Mouse (Mus musculus) heart, adult 2 months (tissue): ENCODE measurements around the gene Celf3. TPM values are rescaled to one million over a fixed set of nuclear protein-coding genes. Genes with fewer than 3 reads are reported as not detected.

Experiments
- DNase-seq, 2 experiments: peaks; one replicate each; pipeline ENCODE4 v3.0.0; 2021
- H3K27ac ChIP-seq: fragments of 200-600 bp; 2 replicates; pipeline ENCODE4 v1.8.1; 2022
- H3K27me3 ChIP-seq: fragments of 200-500 bp; 2 replicates; pipeline ENCODE4 v1.6.1; 2012; ENCODE audit warnings: mild to moderate bottlenecking, low read length, inconsistent platforms, mixed read lengths; ENCODE audit not compliant: control insufficient read depth, insufficient read depth
- H3K36me3 ChIP-seq: fragments of 200-500 bp; 2 replicates; pipeline ENCODE4 v1.6.1; 2012; ENCODE audit warnings: low read length, inconsistent platforms; ENCODE audit not compliant: control insufficient read depth, insufficient read depth
- H3K4me1 ChIP-seq: fragments of 200-500 bp; 2 replicates; pipeline ENCODE4 v1.6.1; 2011; ENCODE audit warnings: low read length; ENCODE audit not compliant: control insufficient read depth, insufficient read depth
- H3K4me3 ChIP-seq: fragments of 200-600 bp; 2 replicates; pipeline ENCODE4 v1.8.1; 2022
- H3K79me2 ChIP-seq: fragments of 200-500 bp; replicated peaks from 2 replicates; pipeline ENCODE4 v1.6.1; 2012; ENCODE audit warnings: mild to moderate bottlenecking, inconsistent platforms, low read length, moderate library complexity, mixed read lengths; ENCODE audit not compliant: control insufficient read depth, insufficient read depth
- H3K9ac ChIP-seq: fragments of 200-500 bp; 2 replicates; pipeline ENCODE4 v1.6.1; 2012; ENCODE audit warnings: low read depth, mild to moderate bottlenecking, control low read depth, inconsistent platforms, low read length, mixed read lengths
- CTCF ChIP-seq: fragments of 200-600 bp; IDR thresholded peaks from 2 replicates; pipeline ENCODE4 v1.8.1; 2022; ENCODE audit warnings: antibody characterized with exemption, mild to moderate bottlenecking, moderate library complexity
- EP300 ChIP-seq: fragments of 200-500 bp; IDR thresholded peaks from 2 replicates; pipeline ENCODE4 v1.6.1; 2011; ENCODE audit warnings: low read depth, low read length, control low read depth; ENCODE audit not compliant: insufficient read depth
- POLR2A ChIP-seq: fragments of 200-500 bp; IDR thresholded peaks from 2 replicates; pipeline ENCODE4 v1.6.1; 2011; ENCODE audit warnings: mild to moderate bottlenecking, low read depth, low read length, control low read depth; ENCODE audit not compliant: insufficient read depth
- WGBS: fragments of 180-500 bp; shearing (Covaris S2); methylation state at CpG from one replicate; pipeline ENCODE4 v1.1.7; 2018; 5-methylcytosine and 5-hydroxymethylcytosine counted together
- intact Hi-C: fragments of 180-260 bp; cut with DNase I; formaldehyde crosslinking; loops from one replicate; pipeline ENCODE4 v1.15.1; 2025
- polyA plus RNA-seq: library from polyadenylated mRNA; depleted of rRNA; stranded (reverse); fragments of >200 nt; gene quantifications from 2 replicates; pipeline ENCODE4 v1.2.3, GENCODE M21; 2012; rRNA removed
- total RNA-seq, 2 experiments: library from RNA; stranded (reverse); gene quantifications; 2 replicates each; pipeline ENCODE4 v1.2.3; 2021

Gene Celf3
- total and polyA plus RNA-seq, 3 experiments = 0.27 to 0.96 TPM; not detected in 1

- Histone ChIP-seq H3K9ac (no peak overlapping the region), H3K79me2 (no peaks in the 10 kb centered on the region), H3K27ac (no peak overlapping the region), H3K27me3 (no peaks in the 10 kb centered on the region), H3K36me3 (no peaks in the 10 kb centered on the region), H3K4me3 (no peak overlapping the region), H3K4me1 (no peaks in the 10 kb centered on the region)
- intact Hi-C loops = no loop called here
- DNase-seq = no peak
- TF ChIP-seq EP300 (no peak), CTCF (peak; percentile 54)
- 90% methylated on average over 1 of the region's 1 CpGs for WGBS
Observed at GRCm38 (mm10) chr3:94506664-94507063, 28.6 kb downstream of the Celf3 start.

GRCm38 (mm10) chr3:94526731-94527130, 48.6 kb downstream of the Celf3 start:
- no peak for DNase-seq
- H3K9ac ChIP-seq = no peak overlapping the region
- H3K4me3 ChIP-seq = no peak overlapping the region
- no peaks in the 10 kb centered on the region for H3K27me3 ChIP-seq
- intact Hi-C loops = no loop called here
- H3K36me3 ChIP-seq = no peaks in the 10 kb centered on the region; the same call in 1 of the 2 replicates
- no peak overlapping the region for H3K27ac ChIP-seq
- WGBS = 74% methylated on average over 2 of the region's 2 CpGs
- no peaks in the 10 kb centered on the region; the same call in 1 of the 2 replicates for H3K79me2 ChIP-seq
- no peak for TF ChIP-seq EP300
- TF ChIP-seq POLR2A = no peak
- TF ChIP-seq CTCF = no peak
- no peaks in the 10 kb centered on the region for H3K4me1 ChIP-seq

- Histone ChIP-seq H3K79me2 (no peaks in the 10 kb centered on the region; the same call in 1 of the 2 replicates), H3K9ac (no peak overlapping the region), H3K27me3 (no peaks in the 10 kb centered on the region), H3K4me3 (no peak overlapping the region), H3K36me3 (no peaks in the 10 kb centered on the region), H3K27ac (no peak overlapping the region), H3K4me1 (no peaks in the 10 kb centered on the region)
- no peak for TF ChIP-seq EP300
- no peak for TF ChIP-seq POLR2A
- TF ChIP-seq CTCF = peak; percentile 70
- peak in 1 of 2 experiments; percentile 10 for DNase-seq
- intact Hi-C loops = loop anchor here (1.0 to 10.0 kb wide), 2 partner anchors 51 to 68 kb away; partner anchors contain the start of gene Snx27
Observed at GRCm38 (mm10) chr3:94533968-94534367, 55.9 kb downstream of the Celf3 start.

- Histone ChIP-seq H3K9ac (no peak overlapping the region), H3K79me2 (0 out of 2 replicates have a peak, but pooled peaks cover 1% of the 10 kb centered on the region), H3K27me3 (no peaks in the 10 kb centered on the region), H3K36me3 (no peaks in the 10 kb centered on the region), H3K4me3 (no peak overlapping the region), H3K27ac (no peak overlapping the region), H3K4me1 (no peaks in the 10 kb centered on the region)
- WGBS = 100% methylated on average over 3 of the region's 3 CpGs
- TF ChIP-seq CTCF (no peak), POLR2A (no peak), EP300 (no peak)
- intact Hi-C loops = loop anchor here (10.0 kb wide), 1 partner anchor 48 kb away; the partner anchor contains the start of gene Snx27
- DNase-seq = no peak
Observed at GRCm38 (mm10) chr3:94537187-94537586, 59.1 kb downstream of the Celf3 start.

Other genes with a start within 250 kb of the Celf3 start
- gene Gm4778, start 214.3 kb upstream of the Celf3 start, total RNA-seq = not detected
- not detected in 2 replicates for gene Gm4778, start 214.3 kb upstream of the Celf3 start, polyA plus RNA-seq
- gene Them4, start 168.2 kb upstream of the Celf3 start, total RNA-seq = 10 to 100 TPM; 13.2 to 15.1 TPM
- gene Them4, start 168.2 kb upstream of the Celf3 start, polyA plus RNA-seq = 4.6 and 9.6 TPM in 2 replicates
- gene Them5, start 136.2 kb upstream of the Celf3 start, total RNA-seq = not detected
- gene Them5, start 136.2 kb upstream of the Celf3 start, polyA plus RNA-seq = not detected in 2 replicates
- not detected for gene C2cd4d, start 115.9 kb upstream of the Celf3 start, total RNA-seq
- 0.14 TPM in 1 of 2 replicates, not detected in the other for gene C2cd4d, start 115.9 kb upstream of the Celf3 start, polyA plus RNA-seq
- gene Rorc, start 105.5 kb upstream of the Celf3 start, total RNA-seq = 10 to 100 TPM; 36.1 to 44.8 TPM
- 25.7 and 26.7 TPM in 2 replicates for gene Rorc, start 105.5 kb upstream of the Celf3 start, polyA plus RNA-seq
- gene Lingo4, start 79.8 kb upstream of the Celf3 start, total RNA-seq = under 1 TPM; 0.05 to 0.09 TPM
- 0.04 and 0.09 TPM in 2 replicates for gene Lingo4, start 79.8 kb upstream of the Celf3 start, polyA plus RNA-seq
- gene Tdrkh, start 65.0 kb upstream of the Celf3 start, total RNA-seq = 1 to 10 TPM; 3.9 to 4.9 TPM
- gene Tdrkh, start 65.0 kb upstream of the Celf3 start, polyA plus RNA-seq = 0.64 and 0.82 TPM in 2 replicates
- 10 to 100 TPM; 62.0 to 64.1 TPM for gene Mrpl9, start 35.0 kb upstream of the Celf3 start, total RNA-seq
- 43.9 and 65.8 TPM in 2 replicates for gene Mrpl9, start 35.0 kb upstream of the Celf3 start, polyA plus RNA-seq
- gene Oaz3, start 34.4 kb upstream of the Celf3 start, total RNA-seq = not detected
- 1.1 and 2.2 TPM in 2 replicates for gene Oaz3, start 34.4 kb upstream of the Celf3 start, polyA plus RNA-seq
- gene Riiad1, start 2.0 kb downstream of the Celf3 start, total RNA-seq = 1 to 10 TPM in 1 of 2 experiments, under 1 TPM in 1; 0.99 to 1.3 TPM
- 0.44 and 1.2 TPM in 2 replicates for gene Riiad1, start 2.0 kb downstream of the Celf3 start, polyA plus RNA-seq
- gene Snx27, start 104.4 kb downstream of the Celf3 start, total RNA-seq = 10 to 100 TPM; 27.4 to 29.0 TPM
- 7.5 and 14.4 TPM in 2 replicates for gene Snx27, start 104.4 kb downstream of the Celf3 start, polyA plus RNA-seq
- gene Gm10972, start 164.8 kb downstream of the Celf3 start, total RNA-seq = not detected
- not detected in 2 replicates for gene Gm10972, start 164.8 kb downstream of the Celf3 start, polyA plus RNA-seq
- gene Tuft1, start 180.6 kb downstream of the Celf3 start, total RNA-seq = 1 to 10 TPM; 2.0 to 2.1 TPM
- gene Tuft1, start 180.6 kb downstream of the Celf3 start, polyA plus RNA-seq = 1.6 and 1.9 TPM in 2 replicates
- gene Selenbp2, start 215.3 kb downstream of the Celf3 start, total RNA-seq = 10 to 100 TPM; 12.4 to 19.0 TPM
- 4.1 and 6.8 TPM in 2 replicates for gene Selenbp2, start 215.3 kb downstream of the Celf3 start, polyA plus RNA-seq